Mouse (Mus musculus) c-Kit-positive CD71-positive TER-119-positive erythroid progenitor cells, embryonic 14.5 days (primary cell): ENCODE data around the gene Krtap5-2.
"Not testable (repeated sequence)": the region's sequence is repeated elsewhere in the genome, so short reads cannot be mapped to it uniquely, and the experiment has no call there.

Experiments used
- DNase-seq: peaks from one replicate; pipeline ENCODE4 v3.0.0-alpha.2; 2013; ENCODE audit warnings: low spot score

Gene Krtap5-2

GRCm38 (mm10) chr7:142135934-142136333 is 39.9 kb downstream of the Krtap5-2 start, which contains the start of gene Gm39115:
Gm39115 (minus strand) TSS chr7:142136034.
- DNase-seq, result not testable (repeated sequence)

DNA sequence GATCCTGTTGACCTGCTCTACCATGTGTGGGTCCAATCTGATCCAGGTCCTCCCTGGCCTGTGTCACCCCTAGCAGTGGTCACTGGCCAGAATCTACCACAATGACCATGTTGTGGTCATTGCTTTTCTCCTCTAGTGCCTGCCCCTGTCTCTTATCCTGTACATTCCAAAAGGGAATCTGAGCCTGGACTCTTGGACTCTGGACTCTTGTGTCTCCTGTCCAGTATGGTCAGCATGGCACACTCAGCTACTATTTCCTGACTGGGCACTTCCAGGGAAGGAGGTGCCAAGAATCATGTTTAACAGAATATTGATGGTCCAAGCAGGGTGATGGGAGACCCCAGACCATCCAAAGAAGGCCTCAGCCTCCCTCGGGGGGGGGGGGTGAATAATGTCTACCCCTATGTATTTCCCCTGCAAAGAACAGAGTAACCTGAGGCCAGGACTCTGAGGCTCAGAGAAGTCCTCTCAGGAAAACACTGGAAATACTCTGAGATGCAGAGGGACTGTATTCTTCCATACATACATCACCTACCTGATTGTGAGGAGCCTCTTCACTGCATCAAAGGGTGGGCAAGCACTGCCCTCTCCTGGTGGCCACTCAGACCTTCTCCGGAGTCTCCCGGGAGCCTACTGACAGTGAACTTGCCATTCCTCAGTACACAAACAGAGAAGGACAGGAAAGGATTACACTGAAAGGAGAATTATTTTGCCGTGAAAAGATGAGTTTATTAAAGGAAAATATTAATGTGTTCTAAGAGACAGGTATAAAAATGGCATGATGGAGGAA is 41.4 kb downstream of the Krtap5-2 start:
- no peak for DNase-seq

DNA sequence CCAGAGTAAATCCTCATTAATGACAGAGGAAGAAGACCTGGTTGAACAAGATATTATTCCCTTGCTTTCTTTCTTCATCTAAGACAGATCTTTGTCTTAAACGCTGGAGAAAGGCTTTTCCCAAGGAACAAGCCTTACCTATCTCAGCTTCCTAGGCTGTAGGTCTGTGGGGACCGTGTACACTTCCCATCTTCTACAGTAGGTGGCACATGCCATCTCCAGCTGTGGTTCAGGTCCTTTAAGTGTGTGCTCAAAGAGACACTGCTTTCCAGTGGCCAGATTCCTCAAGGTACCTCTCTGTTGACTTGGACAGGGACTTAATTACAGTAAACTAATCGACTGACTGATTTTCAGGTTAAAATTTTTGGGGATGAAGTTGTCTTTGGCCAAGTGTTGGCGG is 47.0 kb downstream of the Krtap5-2 start:
- no peak for DNase-seq
